Mouse (Mus musculus) limb, embryonic 15.5 days (tissue): ENCODE data around the gene Rfx7. TPM values are rescaled to one million over a fixed set of nuclear protein-coding genes. Genes with fewer than 3 reads are reported as not detected.
"Not testable (repeated sequence)": the region's sequence is repeated elsewhere in the genome, so short reads cannot be mapped to it uniquely, and the experiment has no call there.

Experiments
- ATAC-seq: fragments of 200-750 bp; cut with Nextera tagmentation; 2 replicates; pipeline ENCODE4 v1.8.0; 2017; ENCODE audit warnings: low read depth, moderate TSS enrichment; ENCODE audit not compliant: insufficient number of reproducible peaks, low FRiP score, low TSS enrichment
- H3K27ac ChIP-seq: fragments of 300-500 bp; sonication (generic); 2 replicates; pipeline ENCODE4 v1.5.1; 2015; ENCODE audit warnings: moderate library complexity, mild to moderate bottlenecking, inconsistent platforms
- H3K27me3 ChIP-seq: fragments of 300-500 bp; sonication (generic); 2 replicates; pipeline ENCODE4 v1.6.1; 2015; ENCODE audit warnings: inconsistent platforms
- H3K36me3 ChIP-seq: fragments of 300-500 bp; sonication (generic); 2 replicates; pipeline ENCODE4 v1.6.1; 2015; ENCODE audit warnings: inconsistent platforms
- H3K4me1 ChIP-seq: fragments of 300-500 bp; sonication (generic); 2 replicates; pipeline ENCODE4 v1.6.1; 2015; ENCODE audit warnings: inconsistent platforms
- H3K4me2 ChIP-seq: fragments of 300-500 bp; sonication (generic); 2 replicates; pipeline ENCODE4 v1.6.1; 2015; ENCODE audit warnings: mild to moderate bottlenecking, inconsistent platforms
- H3K4me3 ChIP-seq: fragments of 300-500 bp; sonication (generic); 2 replicates; pipeline ENCODE4 v1.5.1; 2015; ENCODE audit warnings: mild to moderate bottlenecking, inconsistent platforms
- H3K9ac ChIP-seq: fragments of 300-500 bp; sonication (generic); 2 replicates; pipeline ENCODE4 v1.6.1; 2015; ENCODE audit warnings: inconsistent platforms
- H3K9me3 ChIP-seq: fragments of 300-500 bp; sonication (generic); 2 replicates; pipeline ENCODE4 v1.6.1; 2016; ENCODE audit warnings: inconsistent platforms
- WGBS: fragments of 180-500 bp; shearing (Covaris S2); methylation state at CpG from one replicate; pipeline ENCODE4 v1.1.7; 2015; 5-methylcytosine and 5-hydroxymethylcytosine counted together
- polyA plus RNA-seq: library from polyadenylated mRNA; unstranded; fragments of >200 nt; fragmentation: Nextera tagmentation; extraction: Ambion mirVana; gene quantifications from 2 replicates; pipeline ENCODE4 v1.2.1, GENCODE M21; 2015

Rfx7 gene
- polyA plus RNA-seq, 1 experiment from 2014 or later = 8.2 TPM

GRCm38 (mm10) chr9:72560316-72560715 is 28.3 kb downstream of the Rfx7 start:
- no peak for ATAC-seq
- Histone ChIP-seq H3K36me3 (no peaks in the 10 kb centered on the region), H3K4me1 (no peaks in the 10 kb centered on the region), H3K4me3 (no peak overlapping the region), H3K9me3 (no peaks in the 10 kb centered on the region), H3K27me3 (no peaks in the 10 kb centered on the region), H3K27ac (no peak overlapping the region), H3K9ac (no peak overlapping the region), H3K4me2 (no peak overlapping the region)
- 91% methylated on average over 2 of the region's 2 CpGs for WGBS

GRCm38 (mm10) chr9:72563277-72563676 is 31.2 kb downstream of the Rfx7 start:
- H3K4me3 ChIP-seq = no peak overlapping the region
- H3K9me3 ChIP-seq = no peaks in the 10 kb centered on the region
- ATAC-seq = no peak
- H3K27me3 ChIP-seq = no peaks in the 10 kb centered on the region
- H3K4me1 ChIP-seq = no peaks in the 10 kb centered on the region
- H3K27ac ChIP-seq = no peak overlapping the region
- 88% methylated on average over 3 of the region's 3 CpGs for WGBS
- H3K36me3 ChIP-seq = no peaks in the 10 kb centered on the region
- no peak overlapping the region for H3K9ac ChIP-seq
- no peak overlapping the region for H3K4me2 ChIP-seq

- no peaks in the 10 kb centered on the region for H3K9me3 ChIP-seq
- H3K27ac ChIP-seq = no peak overlapping the region
- no peaks in the 10 kb centered on the region for H3K36me3 ChIP-seq
- 58% methylated on average over 2 of the region's 2 CpGs for WGBS
- no peaks in the 10 kb centered on the region for H3K4me1 ChIP-seq
- no peak overlapping the region for H3K9ac ChIP-seq
- ATAC-seq = no peak
- H3K4me2 ChIP-seq = no peak overlapping the region
- no peak overlapping the region for H3K4me3 ChIP-seq
- no peaks in the 10 kb centered on the region for H3K27me3 ChIP-seq
Observed at GRCm38 (mm10) chr9:72567116-72567515, 35.1 kb downstream of the Rfx7 start.

- peaks cover 4% of the 10 kb centered on the region; the same call in 1 of the 2 replicates for H3K4me1 ChIP-seq
- no peak overlapping the region for H3K4me2 ChIP-seq
- no peak for ATAC-seq
- H3K36me3 ChIP-seq = 0 out of 2 replicates have a peak, but pooled peaks cover 3% of the 10 kb centered on the region
- no peak overlapping the region for H3K27ac ChIP-seq
- no peak overlapping the region for H3K9ac ChIP-seq
- H3K4me3 ChIP-seq = no peak overlapping the region
- WGBS = 12% methylated on average over 3 of the region's 3 CpGs
- no peaks in the 10 kb centered on the region for H3K9me3 ChIP-seq
- no peaks in the 10 kb centered on the region for H3K27me3 ChIP-seq
Observed at GRCm38 (mm10) chr9:72580216-72580615, 48.2 kb downstream of the Rfx7 start.

- Histone ChIP-seq H3K4me3 (no peak overlapping the region), H3K27ac (no peak overlapping the region), H3K9me3 (no peaks in the 10 kb centered on the region), H3K27me3 (no peaks in the 10 kb centered on the region), H3K36me3 (no peaks in the 10 kb centered on the region; the same call in 1 of the 2 replicates), H3K9ac (no peak overlapping the region), H3K4me1 (no peaks in the 10 kb centered on the region), H3K4me2 (no peak overlapping the region)
- ATAC-seq = no peak
- WGBS = 100% methylated on average over 1 of the region's 1 CpGs
Observed at GRCm38 (mm10) chr9:72590861-72591260, 58.8 kb downstream of the Rfx7 start.

GRCm38 (mm10) chr9:72592016-72592415 is 60.0 kb downstream of the Rfx7 start:
- Histone ChIP-seq H3K36me3 (no peaks in the 10 kb centered on the region; the same call in 1 of the 2 replicates), H3K4me3 (no peak overlapping the region), H3K9ac (no peak overlapping the region), H3K27ac (no peak overlapping the region), H3K4me1 (no peaks in the 10 kb centered on the region), H3K27me3 (no peaks in the 10 kb centered on the region), H3K4me2 (no peak overlapping the region), H3K9me3 (no peaks in the 10 kb centered on the region)
- ATAC-seq = no peak

- 83% methylated on average over 4 of the region's 4 CpGs for WGBS
Observed at GRCm38 (mm10) chr9:72594656-72595055, 62.6 kb downstream of the Rfx7 start.

GRCm38 (mm10) chr9:72600142-72600541 is 68.1 kb downstream of the Rfx7 start:
- WGBS = 92% methylated on average over 3 of the region's 3 CpGs
- H3K4me3 ChIP-seq = no peak overlapping the region

More at GRCm38 (mm10) chr9:72594656-72595055, 62.6 kb downstream of the Rfx7 start:
- not testable (repeated sequence) for H3K4me1 ChIP-seq, H3K27ac ChIP-seq, ATAC-seq, H3K4me3 ChIP-seq, H3K4me2 ChIP-seq, H3K27me3 ChIP-seq, H3K9me3 ChIP-seq, H3K9ac ChIP-seq, H3K36me3 ChIP-seq

GRCm38 (mm10) chr9:72609771-72610170 is 77.7 kb downstream of the Rfx7 start:
- no peak for ATAC-seq
- Histone ChIP-seq H3K4me1 (no peaks in the 10 kb centered on the region), H3K27ac (no peak overlapping the region), H3K36me3 (peaks cover 13% of the 10 kb centered on the region; the same call in 1 of the 2 replicates), H3K9ac (no peak overlapping the region), H3K4me2 (no peak overlapping the region), H3K4me3 (no peak overlapping the region), H3K9me3 (no peaks in the 10 kb centered on the region), H3K27me3 (no peaks in the 10 kb centered on the region)

More at GRCm38 (mm10) chr9:72600142-72600541, 68.1 kb downstream of the Rfx7 start:
- Histone ChIP-seq H3K4me1 (no peaks in the 10 kb centered on the region), H3K27me3 (no peaks in the 10 kb centered on the region), H3K9me3 (no peaks in the 10 kb centered on the region), H3K4me2 (no peak overlapping the region), H3K36me3 (no peaks in the 10 kb centered on the region; the same call in 1 of the 2 replicates), H3K27ac (no peak overlapping the region), H3K9ac (no peak overlapping the region)
- ATAC-seq = no peak

- Histone ChIP-seq H3K9ac (no peak overlapping the region), H3K36me3 (peaks cover 32% of the 10 kb centered on the region)
- ATAC-seq = no peak
Observed at GRCm38 (mm10) chr9:72613884-72614283, 81.8 kb downstream of the Rfx7 start.

GRCm38 (mm10) chr9:72614786-72615480 is 82.9 kb downstream of the Rfx7 start:
- no peak for ATAC-seq
- Histone ChIP-seq H3K4me3 (no peak overlapping the region), H3K4me1 (no peaks in the 10 kb centered on the region), H3K27me3 (no peaks in the 10 kb centered on the region), H3K9me3 (no peaks in the 10 kb centered on the region), H3K27ac (no peak overlapping the region), H3K9ac (no peak overlapping the region), H3K4me2 (no peak overlapping the region), H3K36me3 (peaks cover 38% of the 10 kb centered on the region)
- 71% methylated on average over 6 of the region's 6 CpGs for WGBS

More at GRCm38 (mm10) chr9:72613884-72614283, 81.8 kb downstream of the Rfx7 start:
- no peaks in the 10 kb centered on the region for H3K27me3 ChIP-seq
- no peak overlapping the region for H3K27ac ChIP-seq
- WGBS = 41% methylated on average over 2 of the region's 2 CpGs
- H3K4me1 ChIP-seq = no peaks in the 10 kb centered on the region
- no peak overlapping the region for H3K4me2 ChIP-seq
- no peaks in the 10 kb centered on the region for H3K9me3 ChIP-seq
- no peak overlapping the region for H3K4me3 ChIP-seq

- H3K27ac ChIP-seq = no peak overlapping the region
- peaks cover 38% of the 10 kb centered on the region for H3K36me3 ChIP-seq
- H3K9ac ChIP-seq = no peak overlapping the region
- no peaks in the 10 kb centered on the region for H3K4me1 ChIP-seq
- H3K9me3 ChIP-seq = no peaks in the 10 kb centered on the region
- H3K4me3 ChIP-seq = no peak overlapping the region
- no peak overlapping the region for H3K4me2 ChIP-seq
- H3K27me3 ChIP-seq = no peaks in the 10 kb centered on the region
- no peak for ATAC-seq
- WGBS = 90% methylated on average over 3 of the region's 3 CpGs
Observed at GRCm38 (mm10) chr9:72618037-72618436, 86.0 kb downstream of the Rfx7 start.
